Mouse (Mus musculus): ENCODE data around the gene Arhgap42. TPM values are rescaled to one million over a fixed set of nuclear protein-coding genes. Genes with fewer than 3 reads are reported as not detected.

The Arhgap42 gene
- polyA plus RNA-seq, 1 experiment from 2014 or later, result 43.5 TPM

DNA sequence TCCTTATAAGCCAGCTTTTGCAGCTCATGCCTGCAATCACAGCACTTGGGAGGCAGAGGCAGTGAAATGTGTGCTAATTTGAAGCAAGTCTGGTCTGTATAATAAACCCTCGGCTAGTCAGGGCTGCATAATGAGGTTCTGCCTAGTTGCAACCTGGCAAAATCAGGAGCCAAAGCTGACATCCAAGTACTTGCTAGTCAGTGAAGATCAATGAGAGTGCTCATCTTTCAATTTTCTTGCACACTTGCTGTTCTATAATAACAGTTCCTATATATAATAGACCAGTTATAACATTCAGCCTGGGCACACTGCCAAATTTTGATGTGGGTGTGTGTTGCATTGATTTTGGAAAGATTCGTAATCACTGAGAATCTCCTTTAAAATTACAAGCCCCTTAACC, 261.1 kb downstream of the Arhgap42 start:
- ATAC-seq (replicated peaks; ENCODE audit: low FRiP score), result no peak
- Histone ChIP-seq H3K27ac (no peak overlapping the region), H3K9ac (no peak overlapping the region), H3K4me2 (no peak overlapping the region), H3K9me3 (replicated peaks) (no peaks in the 10 kb centered on the region), H3K27me3 (no peaks in the 10 kb centered on the region), H3K4me3 (replicated peaks) (no peak overlapping the region), H3K4me1 (no peaks in the 10 kb centered on the region), H3K36me3 (no peaks in the 10 kb centered on the region)
- WGBS, result 34% methylated on average over 2 of the region's 2 CpGs

GRCm38 (mm10) chr9:8971491-8971890, 267.4 kb downstream of the Arhgap42 start, which contains the start of gene Gm16485:
Gene Gm16485, plus strand, starts transcription at chr9:8971791.
- no peaks in the 10 kb centered on the region for H3K4me1 ChIP-seq
- no peaks in the 10 kb centered on the region for H3K27me3 ChIP-seq
- no peak within 1 kb of the TSS for H3K4me3 ChIP-seq (replicated peaks)
- H3K27ac ChIP-seq, result no peak within 1 kb of the TSS
- no peaks in the 10 kb centered on the region for H3K9me3 ChIP-seq (replicated peaks)
- ATAC-seq (replicated peaks; ENCODE audit: low FRiP score), result no peak
- no peak within 1 kb of the TSS for H3K9ac ChIP-seq
- WGBS, result 69% methylated on average over 2 of the region's 2 CpGs
- H3K4me2 ChIP-seq, result no peak within 1 kb of the TSS
- H3K36me3 ChIP-seq, result no peaks in the 10 kb centered on the region

DNA sequence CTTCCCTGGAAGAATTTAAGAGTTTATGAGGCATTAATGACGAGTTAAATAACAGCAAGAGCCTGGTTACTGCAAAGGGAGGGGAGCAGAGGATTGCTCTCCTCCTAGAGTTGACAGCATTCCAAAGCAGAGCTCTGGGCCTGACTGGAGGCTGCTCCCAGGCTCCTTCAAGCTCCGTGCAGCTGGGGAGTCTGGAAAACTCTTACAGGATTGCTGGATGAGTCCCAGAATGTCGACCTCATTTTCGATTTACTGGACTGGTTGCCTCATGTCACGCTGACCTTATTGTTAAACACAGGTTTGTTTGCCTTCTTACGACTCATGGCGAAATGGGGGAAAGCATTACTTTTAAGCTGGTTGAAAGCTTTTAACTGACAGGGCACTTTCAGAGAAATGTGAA, 268.7 kb downstream of the Arhgap42 start:
- H3K36me3 ChIP-seq, result no peaks in the 10 kb centered on the region
- no peak for ATAC-seq (replicated peaks; ENCODE audit: low FRiP score)
- H3K9ac ChIP-seq, result no peak overlapping the region
- H3K27ac ChIP-seq, result no peak overlapping the region
- WGBS, result 37% methylated on average over 7 of the region's 7 CpGs
- no peaks in the 10 kb centered on the region for H3K27me3 ChIP-seq
- no peaks in the 10 kb centered on the region for H3K9me3 ChIP-seq (replicated peaks)
- H3K4me2 ChIP-seq, result no peak overlapping the region
- H3K4me3 ChIP-seq (replicated peaks), result no peak overlapping the region
- H3K4me1 ChIP-seq, result no peaks in the 10 kb centered on the region

- 67% methylated on average over 8 of the region's 8 CpGs for WGBS
- H3K36me3 ChIP-seq, result no peaks in the 10 kb centered on the region
- H3K9me3 ChIP-seq (replicated peaks), result no peaks in the 10 kb centered on the region
- no peaks in the 10 kb centered on the region for H3K27me3 ChIP-seq
- no peak overlapping the region for H3K4me3 ChIP-seq (replicated peaks)
- H3K9ac ChIP-seq, result no peak overlapping the region
- H3K4me1 ChIP-seq, result no peaks in the 10 kb centered on the region
- H3K27ac ChIP-seq, result no peak overlapping the region
- 0 out of 2 replicates have a peak, but pooled peaks have one; percentile 52 for ATAC-seq (replicated peaks; ENCODE audit: low FRiP score)
- no peak overlapping the region for H3K4me2 ChIP-seq
These were observed 274.3 kb downstream of the Arhgap42 start for GRCm38 (mm10) chr9:8964512-8965133.

DNA sequence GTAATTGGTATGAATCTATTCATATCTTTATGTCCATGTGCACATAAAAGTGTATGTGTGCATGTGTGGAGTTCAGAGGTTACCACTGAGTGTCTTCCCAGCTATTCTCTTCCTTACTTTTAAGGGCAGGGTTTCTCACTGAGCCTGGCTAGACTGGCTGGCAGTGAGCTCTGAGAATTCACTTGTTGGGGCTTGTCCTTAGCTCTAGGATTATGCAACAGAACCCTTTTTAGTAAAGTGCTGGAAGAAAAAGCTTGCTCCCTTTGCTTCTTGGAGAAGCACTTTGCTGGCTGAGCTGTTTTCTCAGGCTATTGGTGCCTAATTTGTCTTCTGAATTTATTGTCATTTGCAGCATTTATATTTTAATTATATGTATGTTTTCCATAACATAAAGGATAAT, 285.6 kb downstream of the Arhgap42 start:
- H3K4me3 ChIP-seq (replicated peaks), result no peak overlapping the region
- no peak overlapping the region for H3K9ac ChIP-seq
- no peak overlapping the region for H3K4me2 ChIP-seq
- no peaks in the 10 kb centered on the region for H3K27me3 ChIP-seq
- H3K9me3 ChIP-seq (replicated peaks), result no peaks in the 10 kb centered on the region
- H3K36me3 ChIP-seq, result no peaks in the 10 kb centered on the region
- H3K27ac ChIP-seq, result no peak overlapping the region
- H3K4me1 ChIP-seq, result no peaks in the 10 kb centered on the region
- no peak for ATAC-seq (replicated peaks; ENCODE audit: low FRiP score)

All from kidney, embryonic 15.5 days (tissue).